Mouse (Mus musculus): ENCODE results near the gene Hjurp. TPM values are rescaled to one million over a fixed set of nuclear protein-coding genes. Genes with fewer than 3 reads are reported as not detected.

The Hjurp gene
- polyA plus RNA-seq, 1 experiment from 2014 or later, result 21.9 TPM

GRCm38 (mm10) chr1:88299529-88299945, 22.1 kb upstream of the Hjurp start:
- no peak overlapping the region for H3K9ac ChIP-seq (replicated peaks; ENCODE audit: low read depth)
- peaks cover 49% of the 10 kb centered on the region for H3K9me3 ChIP-seq (ENCODE audit: low read length)
- H3K27me3 ChIP-seq (replicated peaks; ENCODE audit: insufficient read depth, low read length), result no peaks in the 10 kb centered on the region
- no peak overlapping the region for H3K4me2 ChIP-seq (replicated peaks; ENCODE audit: low read depth, low read length)
- H3K4me3 ChIP-seq (ENCODE audit: low read depth, low read length), result no peak overlapping the region
- no peaks in the 10 kb centered on the region for H3K4me1 ChIP-seq (ENCODE audit: insufficient read depth, low read depth, low read length)
- ATAC-seq (no peak), DNase-seq (ENCODE audit: low spot score) (no peak)
- 76% methylated on average over 2 of the region's 2 CpGs for WGBS
- H3K36me3 ChIP-seq (ENCODE audit: insufficient read depth, low read length), result no peaks in the 10 kb centered on the region
- TF ChIP-seq CTCF (IDR thresholded peaks at IDR 0.05) (no peak), EP300 (IDR thresholded peaks at IDR 0.05) (no peak)
- no peak overlapping the region for H3K27ac ChIP-seq (ENCODE audit: low read length)

GRCm38 (mm10) chr1:88298686-88299528, 21.5 kb upstream of the Hjurp start:
- peaks cover 45% of the 10 kb centered on the region for H3K9me3 ChIP-seq (ENCODE audit: low read length)
- DNase-seq (ENCODE audit: low spot score) (no peak), ATAC-seq (no peak)
- no peaks in the 10 kb centered on the region for H3K36me3 ChIP-seq (ENCODE audit: insufficient read depth, low read length)
- no peak overlapping the region for H3K9ac ChIP-seq (replicated peaks; ENCODE audit: low read depth)
- H3K4me3 ChIP-seq (ENCODE audit: low read depth, low read length), result no peak overlapping the region
- H3K4me2 ChIP-seq (replicated peaks; ENCODE audit: low read depth, low read length), result no peak overlapping the region
- 55% methylated on average over 4 of the region's 4 CpGs for WGBS
- H3K27ac ChIP-seq (ENCODE audit: low read length), result no peak overlapping the region
- H3K4me1 ChIP-seq (ENCODE audit: insufficient read depth, low read depth, low read length), result no peaks in the 10 kb centered on the region
- TF ChIP-seq CTCF (IDR thresholded peaks at IDR 0.05) (no peak), EP300 (IDR thresholded peaks at IDR 0.05) (no peak)
- H3K27me3 ChIP-seq (replicated peaks; ENCODE audit: insufficient read depth, low read length), result no peaks in the 10 kb centered on the region

- H3K27ac ChIP-seq (ENCODE audit: low read length), result no peak overlapping the region
- H3K4me1 ChIP-seq (ENCODE audit: insufficient read depth, low read depth, low read length), result no peaks in the 10 kb centered on the region
- H3K9me3 ChIP-seq (ENCODE audit: low read length), result peaks cover 37% of the 10 kb centered on the region
- H3K4me2 ChIP-seq (replicated peaks; ENCODE audit: low read depth, low read length), result no peak overlapping the region
- DNase-seq (ENCODE audit: low spot score) (no peak), ATAC-seq (no peak)
- H3K4me3 ChIP-seq (ENCODE audit: low read depth, low read length), result no peak overlapping the region
- 66% methylated on average over 7 of the region's 7 CpGs for WGBS
- H3K36me3 ChIP-seq (ENCODE audit: insufficient read depth, low read length), result no peaks in the 10 kb centered on the region
- TF ChIP-seq CTCF (IDR thresholded peaks at IDR 0.05), result no peak
- TF ChIP-seq EP300 (IDR thresholded peaks at IDR 0.05), result no peak
- no peaks in the 10 kb centered on the region for H3K27me3 ChIP-seq (replicated peaks; ENCODE audit: insufficient read depth, low read length)
- no peak overlapping the region for H3K9ac ChIP-seq (replicated peaks; ENCODE audit: low read depth)
These were observed 20.2 kb upstream of the Hjurp start for GRCm38 (mm10) chr1:88297480-88298258.

GRCm38 (mm10) chr1:88296171-88296920, 18.9 kb upstream of the Hjurp start:
- H3K4me3 ChIP-seq (ENCODE audit: low read depth, low read length), result no peak overlapping the region
- ATAC-seq, result 0 out of 2 replicates have a peak, but pooled peaks have one; percentile 10
- H3K4me1 ChIP-seq (ENCODE audit: insufficient read depth, low read depth, low read length), result no peaks in the 10 kb centered on the region
- no peak overlapping the region for H3K27ac ChIP-seq (ENCODE audit: low read length)
- H3K27me3 ChIP-seq (replicated peaks; ENCODE audit: insufficient read depth, low read length), result no peaks in the 10 kb centered on the region
- DNase-seq (ENCODE audit: low spot score), result no peak
- H3K4me2 ChIP-seq (replicated peaks; ENCODE audit: low read depth, low read length), result no peak overlapping the region
- 68% methylated on average over 4 of the region's 4 CpGs for WGBS
- H3K36me3 ChIP-seq (ENCODE audit: insufficient read depth, low read length), result no peaks in the 10 kb centered on the region
- H3K9ac ChIP-seq (replicated peaks; ENCODE audit: low read depth), result no peak overlapping the region
- TF ChIP-seq EP300 (IDR thresholded peaks at IDR 0.05) (no peak), CTCF (IDR thresholded peaks at IDR 0.05) (no peak)
- H3K9me3 ChIP-seq (ENCODE audit: low read length), result peaks cover 35% of the 10 kb centered on the region

GRCm38 (mm10) chr1:88294650-88295049, 17.2 kb upstream of the Hjurp start:
- no peak overlapping the region for H3K4me2 ChIP-seq (replicated peaks; ENCODE audit: low read depth, low read length)
- H3K27me3 ChIP-seq (replicated peaks; ENCODE audit: insufficient read depth, low read length), result no peaks in the 10 kb centered on the region
- DNase-seq (ENCODE audit: low spot score) (no peak), ATAC-seq (no peak)
- no peaks in the 10 kb centered on the region for H3K36me3 ChIP-seq (ENCODE audit: insufficient read depth, low read length)
- H3K4me1 ChIP-seq (ENCODE audit: insufficient read depth, low read depth, low read length), result no peaks in the 10 kb centered on the region
- H3K4me3 ChIP-seq (ENCODE audit: low read depth, low read length), result no peak overlapping the region
- peaks cover 26% of the 10 kb centered on the region for H3K9me3 ChIP-seq (ENCODE audit: low read length)
- H3K27ac ChIP-seq (ENCODE audit: low read length), result no peak overlapping the region
- TF ChIP-seq CTCF (IDR thresholded peaks at IDR 0.05) (no peak), EP300 (IDR thresholded peaks at IDR 0.05) (no peak)
- H3K9ac ChIP-seq (replicated peaks; ENCODE audit: low read depth), result no peak overlapping the region
- WGBS, result 19% methylated on average over 1 of the region's 1 CpGs

- 51% methylated on average over 2 of the region's 2 CpGs for WGBS
- no peaks in the 10 kb centered on the region for H3K27me3 ChIP-seq (replicated peaks; ENCODE audit: insufficient read depth, low read length)
- no peak overlapping the region for H3K27ac ChIP-seq (ENCODE audit: low read length)
- ATAC-seq (0 out of 2 replicates have a peak, but pooled peaks have one; percentile 3), DNase-seq (ENCODE audit: low spot score) (no peak)
- TF ChIP-seq CTCF (IDR thresholded peaks at IDR 0.05) (no peak), EP300 (IDR thresholded peaks at IDR 0.05) (no peak)
- H3K4me3 ChIP-seq (ENCODE audit: low read depth, low read length), result no peak overlapping the region
- no peak overlapping the region for H3K4me2 ChIP-seq (replicated peaks; ENCODE audit: low read depth, low read length)
- no peak overlapping the region for H3K9ac ChIP-seq (replicated peaks; ENCODE audit: low read depth)
- no peaks in the 10 kb centered on the region for H3K36me3 ChIP-seq (ENCODE audit: insufficient read depth, low read length)
- no peaks in the 10 kb centered on the region for H3K4me1 ChIP-seq (ENCODE audit: insufficient read depth, low read depth, low read length)
- H3K9me3 ChIP-seq (ENCODE audit: low read length), result peaks cover 7% of the 10 kb centered on the region
These were observed 14.6 kb upstream of the Hjurp start for GRCm38 (mm10) chr1:88292057-88292456.
